Mouse (Mus musculus) heart, embryonic 10.5 days (tissue): ENCODE measurements at regions not wholly inside any gene's neighbourhood (a gene's known extent, or its start where the extent isn't known, plus 50 kb on each side); places are given as distances from the start of the nearest gene placed in this dataset.

ENCODE experiments used
- DNase-seq: peaks from one replicate; pipeline ENCODE4 v3.0.0-alpha.2; 2017; ENCODE audit warnings: low spot score
- H3K27ac ChIP-seq: fragments of 300-500 bp; sonication (generic); 2 replicates; pipeline ENCODE4 v1.5.1; 2016; ENCODE audit warnings: mild to moderate bottlenecking
- H3K27me3 ChIP-seq: fragments of 300-500 bp; sonication (generic); 2 replicates; pipeline ENCODE4 v1.6.1; 2016; ENCODE audit warnings: mild to moderate bottlenecking; ENCODE audit not compliant: poor library complexity, insufficient read depth, severe bottlenecking
- H3K36me3 ChIP-seq: fragments of 300-500 bp; sonication (generic); 2 replicates; pipeline ENCODE4 v1.6.1; 2016; ENCODE audit warnings: mild to moderate bottlenecking, moderate library complexity
- H3K4me1 ChIP-seq: fragments of 300-500 bp; sonication (generic); 2 replicates; pipeline ENCODE4 v1.6.1; 2016; ENCODE audit warnings: mild to moderate bottlenecking
- H3K4me3 ChIP-seq: fragments of 300-500 bp; sonication (generic); 2 replicates; pipeline ENCODE4 v1.5.1; 2016; ENCODE audit warnings: mild to moderate bottlenecking, moderate library complexity
- H3K9me3 ChIP-seq: fragments of 300-500 bp; sonication (generic); 2 replicates; pipeline ENCODE4 v1.6.1; 2016; ENCODE audit warnings: mild to moderate bottlenecking, moderate library complexity
- WGBS: fragments of 180-500 bp; shearing (Covaris S2); methylation state at CpG from one replicate; pipeline ENCODE4 v1.1.7; 2016; 5-methylcytosine and 5-hydroxymethylcytosine counted together

DNA sequence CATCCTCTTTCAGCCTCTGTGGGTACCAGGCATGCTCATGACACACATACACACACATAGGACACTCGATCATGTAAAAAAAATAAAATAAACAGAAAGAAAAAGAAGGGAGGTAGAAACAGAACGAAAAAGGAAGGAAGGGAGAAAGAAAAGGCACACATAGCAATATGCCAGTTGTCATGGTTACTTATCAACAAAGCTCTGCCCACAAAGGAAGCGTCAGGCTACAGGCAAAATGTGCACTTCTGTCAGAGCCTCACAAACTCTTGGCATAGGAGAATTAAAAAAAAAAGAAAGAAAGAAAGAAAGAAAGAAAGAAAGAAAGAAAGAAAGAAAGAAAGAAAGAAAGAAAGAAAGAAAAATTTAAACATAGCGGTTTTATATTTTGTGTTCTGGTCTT lies 56.9 kb upstream of the Sox2 start:
- no peak overlapping the region for H3K4me3 ChIP-seq
- WGBS: 78% methylated on average over 4 of the region's 4 CpGs
- no peak for DNase-seq

DNA sequence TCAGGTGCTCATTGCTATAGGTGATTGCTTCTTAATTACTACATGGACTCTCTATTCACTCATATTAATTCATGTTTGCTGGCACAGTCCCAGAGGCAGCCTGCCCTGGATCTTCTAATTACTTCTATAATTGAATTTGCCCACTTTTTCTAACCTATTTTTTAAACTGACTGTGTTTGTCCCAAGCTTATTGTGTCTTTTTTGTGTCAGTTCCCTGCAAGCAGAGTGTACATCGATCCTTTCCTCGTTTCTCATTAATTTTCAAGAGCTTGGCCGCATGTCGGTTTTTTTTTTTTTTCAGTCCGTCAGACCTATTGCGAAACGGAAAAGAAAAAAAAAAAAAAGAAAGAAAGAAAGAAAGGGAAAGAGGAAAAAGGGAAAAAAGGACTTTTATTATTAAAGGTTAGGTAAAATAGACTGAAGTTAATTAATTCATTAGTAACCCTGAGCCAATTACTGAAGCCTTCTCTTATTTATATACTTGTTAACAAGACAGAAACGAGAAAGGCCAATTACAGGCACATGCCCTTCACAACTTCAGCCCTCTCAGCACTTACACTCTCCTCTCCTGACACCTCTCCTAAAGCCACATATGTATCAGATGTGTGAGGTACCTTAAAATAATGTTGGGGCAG lies 72.2 kb upstream of the Sox2 start:
- no peaks in the 10 kb centered on the region for H3K9me3 ChIP-seq
- no peaks in the 10 kb centered on the region for H3K36me3 ChIP-seq
- no peaks in the 10 kb centered on the region for H3K27me3 ChIP-seq
- 72% methylated on average over 8 of the region's 8 CpGs for WGBS
- H3K27ac ChIP-seq: no peak overlapping the region
- H3K4me3 ChIP-seq: no peak overlapping the region
- no peak for DNase-seq
- no peaks in the 10 kb centered on the region for H3K4me1 ChIP-seq

More for the DNA sequence above, 56.9 kb upstream of the Sox2 start:
- Histone ChIP-seq H3K4me1 (no peaks in the 10 kb centered on the region), H3K27ac (no peak overlapping the region), H3K36me3 (no peaks in the 10 kb centered on the region), H3K9me3 (no peaks in the 10 kb centered on the region), H3K27me3 (no peaks in the 10 kb centered on the region)

DNA sequence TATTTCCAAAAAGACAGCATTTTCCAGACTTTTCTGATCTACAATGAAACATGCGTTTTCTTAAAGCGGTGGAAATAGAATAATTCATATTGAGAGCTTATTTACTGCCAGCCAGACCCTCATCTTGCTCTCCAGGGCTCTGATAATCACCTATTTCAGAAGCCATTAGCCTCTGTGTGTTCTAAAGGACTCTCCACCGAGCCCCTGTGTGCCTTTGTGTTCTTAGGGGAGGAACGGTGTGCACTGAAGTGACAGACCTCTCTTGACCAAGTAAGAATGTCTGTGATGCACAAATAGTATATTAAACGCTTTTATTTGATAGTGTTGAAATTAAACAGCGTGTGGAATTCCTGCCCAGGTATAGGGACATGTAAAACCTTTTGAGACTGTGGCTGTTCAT lies 73.1 kb upstream of the Sox2 start:
- no peak for DNase-seq
- Histone ChIP-seq H3K27ac (no peak overlapping the region), H3K9me3 (no peaks in the 10 kb centered on the region), H3K4me3 (no peak overlapping the region), H3K27me3 (no peaks in the 10 kb centered on the region; the same call in 1 of the 2 replicates), H3K4me1 (no peaks in the 10 kb centered on the region), H3K36me3 (no peaks in the 10 kb centered on the region)
- WGBS: 82% methylated on average over 6 of the region's 6 CpGs

DNA sequence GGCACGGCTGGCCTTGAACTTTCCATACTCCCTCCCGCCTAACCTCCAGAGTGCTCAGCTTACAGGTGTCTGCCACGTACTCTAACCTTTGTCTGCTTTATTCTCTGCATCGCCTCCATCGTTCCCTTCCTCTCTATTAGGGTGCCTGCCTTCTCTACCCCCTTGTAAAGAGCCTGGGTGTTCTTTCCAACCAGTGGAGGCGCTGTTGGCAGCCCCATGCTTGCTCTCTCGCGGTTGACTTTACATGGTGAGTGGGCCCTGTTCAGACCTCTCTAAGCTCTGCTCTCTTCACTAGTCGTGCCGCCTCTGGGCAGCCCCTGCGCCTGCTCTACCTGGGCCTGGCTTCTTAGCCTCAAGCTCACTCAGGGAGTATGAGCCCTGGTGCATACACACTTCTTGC lies 74.0 kb upstream of the Sox2 start:
- Histone ChIP-seq H3K4me3 (no peak overlapping the region), H3K27me3 (no peaks in the 10 kb centered on the region; the same call in 1 of the 2 replicates), H3K36me3 (no peaks in the 10 kb centered on the region), H3K27ac (no peak overlapping the region), H3K4me1 (no peaks in the 10 kb centered on the region), H3K9me3 (no peaks in the 10 kb centered on the region)
- no peak for DNase-seq
- WGBS: 36% methylated on average over 11 of the region's 11 CpGs

DNA sequence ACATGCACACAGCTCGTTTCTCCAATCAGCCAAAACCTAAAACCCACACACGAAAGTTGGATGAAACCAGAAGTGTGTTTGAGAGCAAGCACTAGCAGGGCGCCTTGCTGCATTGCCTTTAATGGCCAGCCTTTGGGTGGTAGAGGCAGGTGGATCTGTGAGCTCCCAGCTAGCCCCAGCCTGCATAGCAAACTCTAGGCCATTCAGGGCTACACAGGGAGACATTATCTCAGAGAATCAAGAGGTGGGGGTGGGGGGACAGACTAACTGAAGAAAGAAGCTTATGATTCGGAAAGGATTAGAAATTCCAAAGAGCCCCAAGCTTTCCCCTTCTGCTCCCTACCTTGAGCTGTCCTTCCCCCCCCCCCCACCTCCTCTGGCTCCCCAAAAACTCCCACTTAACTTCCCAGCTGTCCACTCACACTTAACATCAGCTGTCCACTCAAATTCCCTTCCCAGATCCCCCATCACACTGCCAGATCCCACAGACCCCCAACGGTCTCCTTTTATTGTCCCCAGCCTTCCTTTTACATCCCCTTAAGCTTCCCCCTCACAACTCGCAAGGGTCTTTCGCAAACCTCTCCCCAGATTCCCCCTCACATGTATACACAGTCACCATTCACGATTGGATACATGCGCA lies 75.4 kb upstream of the Sox2 start:
- no peaks in the 10 kb centered on the region for H3K36me3 ChIP-seq
- no peaks in the 10 kb centered on the region for H3K9me3 ChIP-seq
- 78% methylated on average over 9 of the region's 9 CpGs for WGBS
- H3K27me3 ChIP-seq: no peaks in the 10 kb centered on the region; the same call in 1 of the 2 replicates
- DNase-seq: no peak
- no peak overlapping the region for H3K27ac ChIP-seq
- peaks cover 2% of the 10 kb centered on the region; the same call in 1 of the 2 replicates for H3K4me1 ChIP-seq
- no peak overlapping the region for H3K4me3 ChIP-seq

DNA sequence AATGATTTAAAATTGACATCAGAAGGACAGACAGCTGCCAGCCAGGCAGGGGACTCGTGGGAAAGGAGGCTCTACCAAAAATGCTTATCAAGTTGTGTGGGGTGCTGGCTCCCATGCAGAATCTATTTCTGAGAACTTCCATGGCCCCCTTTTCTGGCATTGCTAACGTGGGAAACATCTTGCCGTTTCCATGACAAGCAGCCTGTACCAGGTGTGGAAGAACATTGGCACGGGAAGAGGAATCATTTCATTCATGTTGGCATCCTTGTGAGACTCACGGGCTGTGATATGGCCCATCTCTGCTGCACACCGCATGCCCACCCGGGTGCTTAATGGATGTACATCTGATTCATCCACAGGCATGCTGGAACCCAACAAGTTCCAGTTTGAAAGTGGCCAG lies 76.9 kb upstream of the Sox2 start:
- DNase-seq: no peak
- no peaks in the 10 kb centered on the region; the same call in 1 of the 2 replicates for H3K27me3 ChIP-seq
- no peaks in the 10 kb centered on the region for H3K36me3 ChIP-seq
- no peak overlapping the region for H3K4me3 ChIP-seq
- WGBS: 83% methylated on average over 7 of the region's 7 CpGs
- peaks cover 5% of the 10 kb centered on the region; the same call in 1 of the 2 replicates for H3K4me1 ChIP-seq
- H3K9me3 ChIP-seq: no peaks in the 10 kb centered on the region
- no peak overlapping the region for H3K27ac ChIP-seq

DNA sequence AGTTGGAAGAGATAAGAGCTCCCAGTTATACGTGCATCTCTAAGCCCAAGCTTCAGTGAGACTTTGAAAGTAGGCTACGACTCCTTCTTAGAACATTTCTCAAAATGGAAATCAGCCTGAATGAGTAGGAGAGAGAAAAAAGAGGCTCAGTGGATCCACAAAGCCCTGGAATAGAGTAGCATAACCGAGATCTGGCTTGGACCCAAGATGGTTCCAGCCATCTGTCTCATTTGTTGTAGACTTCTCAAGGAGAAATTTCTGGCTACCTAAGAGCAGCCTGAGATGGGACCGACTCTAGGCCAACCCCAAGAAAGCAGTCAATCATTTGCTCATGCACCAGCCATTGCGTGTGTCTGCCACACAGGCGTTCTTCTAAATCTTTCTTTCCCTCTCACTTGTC lies 78.1 kb upstream of the Sox2 start:
- H3K9me3 ChIP-seq: no peaks in the 10 kb centered on the region
- no peaks in the 10 kb centered on the region; the same call in 1 of the 2 replicates for H3K27me3 ChIP-seq
- WGBS: 84% methylated on average over 6 of the region's 6 CpGs
- no peaks in the 10 kb centered on the region for H3K36me3 ChIP-seq
- DNase-seq: no peak
- no peak overlapping the region for H3K27ac ChIP-seq
- H3K4me1 ChIP-seq: peaks cover 5% of the 10 kb centered on the region; the same call in 1 of the 2 replicates
- no peak overlapping the region for H3K4me3 ChIP-seq

DNA sequence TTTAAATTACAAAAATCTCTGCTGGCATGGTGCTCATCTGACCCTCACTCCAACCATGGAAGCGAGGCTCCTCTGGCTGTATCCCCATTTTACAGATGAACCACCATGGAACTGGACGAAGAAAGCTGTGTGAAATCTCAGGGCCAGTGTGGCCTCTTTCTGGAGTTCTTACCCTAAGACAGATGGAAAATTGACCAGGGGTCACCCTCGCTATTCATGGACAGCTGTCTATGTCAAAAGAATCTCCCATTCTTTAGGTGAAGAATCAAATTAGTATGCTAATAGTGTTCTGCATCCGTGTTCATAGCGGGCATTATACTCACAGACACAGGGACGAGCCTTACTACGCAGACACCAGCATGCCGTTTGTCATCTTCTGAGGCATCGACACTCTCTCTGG lies 78.6 kb upstream of the Sox2 start:
- 90% methylated on average over 9 of the region's 9 CpGs for WGBS
- no peak overlapping the region for H3K4me3 ChIP-seq
- H3K27me3 ChIP-seq: no peaks in the 10 kb centered on the region; the same call in 1 of the 2 replicates
- peaks cover 5% of the 10 kb centered on the region; the same call in 1 of the 2 replicates for H3K4me1 ChIP-seq
- no peaks in the 10 kb centered on the region for H3K9me3 ChIP-seq
- H3K27ac ChIP-seq: no peak overlapping the region
- H3K36me3 ChIP-seq: no peaks in the 10 kb centered on the region
- DNase-seq: no peak

DNA sequence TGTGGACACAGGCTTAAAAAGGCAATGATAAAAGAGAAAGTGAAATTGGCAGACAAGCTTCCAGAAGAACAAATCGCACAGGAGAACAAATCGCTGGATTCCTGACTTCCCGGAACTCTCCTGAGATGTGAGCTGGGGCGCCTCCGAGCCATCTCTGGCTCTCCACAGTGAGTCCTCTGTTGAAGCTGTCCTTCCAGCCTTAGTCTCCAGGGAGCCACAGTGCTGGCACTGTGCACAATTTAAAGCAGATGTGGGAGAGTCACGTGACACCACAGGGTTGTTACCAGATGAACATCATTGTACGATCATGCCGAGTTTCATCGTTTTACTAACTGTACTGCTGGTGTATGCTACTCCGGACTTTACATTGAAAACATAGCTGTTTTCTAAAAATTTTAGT lies 80.2 kb upstream of the Sox2 start:
- H3K27me3 ChIP-seq: no peaks in the 10 kb centered on the region; the same call in 1 of the 2 replicates
- 67% methylated on average over 10 of the region's 10 CpGs for WGBS
- H3K36me3 ChIP-seq: no peaks in the 10 kb centered on the region
- DNase-seq: no peak
- no peak overlapping the region for H3K4me3 ChIP-seq
- no peak overlapping the region for H3K27ac ChIP-seq
- H3K9me3 ChIP-seq: no peaks in the 10 kb centered on the region
- H3K4me1 ChIP-seq: peaks cover 5% of the 10 kb centered on the region; the same call in 1 of the 2 replicates

DNA sequence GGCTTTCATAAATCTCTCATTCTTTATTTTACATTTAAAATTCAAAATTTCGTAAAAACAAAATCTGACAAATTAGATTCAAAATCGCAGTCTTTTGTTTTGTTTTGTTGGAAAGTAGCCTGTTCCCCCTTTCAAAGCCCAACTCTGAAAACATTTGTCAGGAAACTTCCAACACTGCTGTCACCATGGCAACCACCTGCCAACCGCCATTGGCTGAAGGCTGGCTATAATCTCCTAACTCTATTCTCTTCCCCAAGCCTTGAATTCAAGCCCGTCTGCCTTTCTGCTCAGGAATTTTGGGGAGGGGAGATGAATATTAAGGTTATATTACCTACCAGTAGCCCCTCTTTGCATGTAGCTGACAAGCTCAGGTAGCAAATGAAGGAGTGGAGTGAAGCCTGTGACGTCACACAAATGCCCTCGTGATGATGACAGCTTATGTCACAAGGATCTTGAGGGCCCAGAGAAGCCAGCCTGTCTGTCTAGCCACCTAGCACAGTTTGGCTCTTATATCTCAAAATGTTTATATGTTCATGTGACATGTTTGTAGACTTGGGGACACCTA lies 82.0 kb upstream of the Sox2 start:
- Histone ChIP-seq H3K9me3 (no peaks in the 10 kb centered on the region), H3K27me3 (no peaks in the 10 kb centered on the region; the same call in 1 of the 2 replicates), H3K27ac (no peak overlapping the region), H3K4me3 (no peak overlapping the region), H3K36me3 (no peaks in the 10 kb centered on the region), H3K4me1 (peaks cover 5% of the 10 kb centered on the region; the same call in 1 of the 2 replicates)
- WGBS: 61% methylated on average over 6 of the region's 6 CpGs
- DNase-seq: no peak

DNA sequence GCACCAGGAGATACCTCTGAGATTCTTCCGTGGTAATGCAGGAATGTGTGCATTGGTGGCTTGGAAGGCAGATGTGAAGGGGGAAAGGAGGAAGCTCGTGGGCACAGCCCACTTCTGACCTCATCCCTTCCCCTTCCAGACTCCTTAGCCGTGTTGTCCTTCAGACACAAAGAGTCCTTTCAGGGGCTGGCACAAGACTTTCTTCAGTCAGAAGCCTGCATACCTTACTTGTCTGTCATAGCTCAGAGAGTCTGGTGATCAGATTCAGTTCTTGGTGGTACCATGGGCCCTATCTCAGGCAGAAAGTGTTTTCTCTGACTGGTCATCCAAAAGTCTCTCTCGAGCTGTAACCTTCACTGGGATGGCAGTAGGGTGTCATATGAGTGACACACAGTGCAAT lies 84.8 kb upstream of the Sox2 start:
- no peaks in the 10 kb centered on the region for H3K27me3 ChIP-seq
- no peaks in the 10 kb centered on the region for H3K36me3 ChIP-seq
- DNase-seq: no peak
- H3K27ac ChIP-seq: no peak overlapping the region
- H3K9me3 ChIP-seq: no peaks in the 10 kb centered on the region
- peaks cover 5% of the 10 kb centered on the region; the same call in 1 of the 2 replicates for H3K4me1 ChIP-seq
- no peak overlapping the region for H3K4me3 ChIP-seq
- 36% methylated on average over 4 of the region's 4 CpGs for WGBS

DNA sequence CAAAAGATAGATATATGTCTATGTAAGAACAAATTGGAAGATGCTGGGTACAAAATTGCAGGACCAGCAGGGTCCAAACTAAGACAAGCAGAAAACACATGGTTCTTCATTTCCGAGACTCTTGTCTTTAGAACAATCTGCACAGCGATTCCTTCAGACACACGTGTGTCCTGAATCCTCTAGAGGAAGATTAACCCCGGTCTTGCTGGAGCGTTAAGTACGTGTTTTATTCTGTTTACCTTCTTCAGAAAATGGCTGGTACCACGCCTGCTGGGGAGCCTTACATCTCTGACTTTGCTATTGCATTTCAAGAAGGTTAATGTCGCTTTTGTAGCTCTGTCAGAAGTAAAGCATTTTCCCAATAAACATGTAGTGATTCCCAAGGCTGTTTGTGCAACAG lies 87.3 kb upstream of the Sox2 start:
- Histone ChIP-seq H3K4me3 (no peak overlapping the region), H3K36me3 (no peaks in the 10 kb centered on the region), H3K27me3 (no peaks in the 10 kb centered on the region), H3K4me1 (no peaks in the 10 kb centered on the region), H3K27ac (no peak overlapping the region), H3K9me3 (no peaks in the 10 kb centered on the region)
- WGBS: 72% methylated on average over 8 of the region's 8 CpGs
- no peak for DNase-seq

DNA sequence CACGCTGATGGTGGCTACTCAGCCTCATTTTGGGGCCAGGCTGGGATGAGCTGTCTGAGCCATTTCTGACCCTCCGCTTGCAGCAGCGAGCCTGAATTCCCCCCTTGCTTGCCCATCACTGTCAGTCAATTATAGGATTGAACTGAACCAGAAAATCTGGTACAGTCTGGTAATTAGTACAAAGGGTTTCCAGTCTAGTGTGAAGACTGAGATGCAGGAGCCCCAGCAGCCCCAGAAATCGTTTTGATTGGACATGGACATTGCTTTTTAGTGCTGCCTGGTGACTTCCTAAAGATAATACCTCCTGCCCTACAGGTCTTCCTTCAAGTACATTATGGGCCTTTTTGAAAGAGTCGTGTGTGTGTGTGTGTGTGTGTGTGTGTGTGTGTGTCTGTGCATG lies 88.5 kb upstream of the Sox2 start:
- no peak overlapping the region for H3K27ac ChIP-seq
- no peaks in the 10 kb centered on the region for H3K27me3 ChIP-seq
- no peak for DNase-seq
- H3K36me3 ChIP-seq: no peaks in the 10 kb centered on the region
- no peaks in the 10 kb centered on the region for H3K4me1 ChIP-seq
- 61% methylated on average over 5 of the region's 5 CpGs for WGBS
- no peak overlapping the region for H3K4me3 ChIP-seq
- no peaks in the 10 kb centered on the region for H3K9me3 ChIP-seq
